Mouse (Mus musculus) CH12.LX (cell line): Measurements from ENCODE around the gene C130079G13Rik. TPM values are rescaled to one million over a fixed set of nuclear protein-coding genes. Genes with fewer than 3 reads are reported as not detected.

ENCODE experiments used
- DNase-seq: peaks from one replicate; pipeline ENCODE4 v3.0.0-alpha.2; 2013; ENCODE audit errors: extremely low read depth
- H3K27ac ChIP-seq: 2 replicates; pipeline ENCODE4 v1.5.1; 2012; ENCODE audit warnings: low read depth, mild to moderate bottlenecking, control low read depth, moderate library complexity; ENCODE audit not compliant: insufficient read depth
- H3K27me3 ChIP-seq: replicated peaks from 2 replicates; pipeline ENCODE3; 2012; ENCODE audit warnings: inconsistent platforms
- H3K36me3 ChIP-seq, 2 experiments: replicated peaks in 1 of 2; 2 replicates each; pipeline versions ENCODE3 to v1.6.1; 2012; ENCODE audit warnings: inconsistent platforms in 1 of 2, low read length in 1 of 2, mild to moderate bottlenecking in 1 of 2, mixed read lengths in 1 of 2, moderate library complexity in 1 of 2; ENCODE audit not compliant: control insufficient read depth in 1 of 2, insufficient read depth in 1 of 2
- H3K4me1 ChIP-seq, 2 experiments: 2 replicates each; pipeline ENCODE4 v1.6.1; 2012; ENCODE audit warnings: inconsistent platforms in 1 of 2, moderate library complexity in 1 of 2; ENCODE audit not compliant: insufficient read depth in 2 of 2, control insufficient read depth in 1 of 2
- H3K4me2 ChIP-seq: 2 replicates; pipeline ENCODE4 v1.6.1; 2012; ENCODE audit warnings: low read depth, mild to moderate bottlenecking, control low read depth; ENCODE audit not compliant: poor library complexity, insufficient read depth, severe bottlenecking
- H3K4me3 ChIP-seq, 3 experiments: fragments of 150-350 bp in 1 of 3; sonication (generic) in 1 of 3; replicated peaks in 1 of 3; 2 replicates each; pipeline versions ENCODE3 to v1.5.1; 2011 to 2012; ENCODE audit warnings: low read depth in 2 of 3, low read length in 2 of 3, mild to moderate bottlenecking in 2 of 3, moderate library complexity in 2 of 3, control low read depth in 1 of 3, improper control_type of control experiment in 1 of 3, inconsistent platforms in 1 of 3, mixed read lengths in 1 of 3; ENCODE audit not compliant: poor library complexity in 1 of 3
- H3K79me2 ChIP-seq: replicated peaks from 2 replicates; pipeline ENCODE4 v1.6.1; 2012; ENCODE audit warnings: mild to moderate bottlenecking, moderate library complexity; ENCODE audit not compliant: control insufficient read depth, poor library complexity, insufficient read depth, severe bottlenecking; ENCODE audit errors: extremely low read depth
- H3K9ac ChIP-seq: 2 replicates; pipeline ENCODE4 v1.6.1; 2012; ENCODE audit warnings: low read depth, mild to moderate bottlenecking, control low read depth, moderate library complexity; ENCODE audit not compliant: insufficient read depth
- H3K9me3 ChIP-seq: replicated peaks from 2 replicates; pipeline ENCODE3; 2012; ENCODE audit warnings: low read length, inconsistent platforms, mixed read lengths
- BHLHE40 ChIP-seq: IDR thresholded peaks from 2 replicates; pipeline ENCODE4 v1.6.1; 2011; ENCODE audit warnings: mild to moderate bottlenecking, low read depth, low read length, improper control_type of control experiment
- CHD1 ChIP-seq: IDR thresholded peaks from 2 replicates; pipeline ENCODE4 v1.6.1; 2012; ENCODE audit warnings: low read depth, low read length, improper control_type of control experiment, inconsistent platforms
- CHD2 ChIP-seq: IDR thresholded peaks from 2 replicates; pipeline ENCODE4 v1.6.1; 2011; ENCODE audit warnings: low read length, improper control_type of control experiment
- CTCF ChIP-seq, 2 experiments: IDR thresholded peaks in 1 of 2; conservative IDR thresholded peaks in 1 of 2; 2 replicates each; pipeline ENCODE4 v1.5.1; 2011 to 2012; ENCODE audit warnings: low read depth in 2 of 2, low read length in 2 of 2, improper control_type of control experiment in 1 of 2, inconsistent platforms in 1 of 2, mild to moderate bottlenecking in 1 of 2, moderate library complexity in 1 of 2
- E2F4 ChIP-seq: IDR thresholded peaks from 2 replicates; pipeline ENCODE4 v1.6.1; 2011; ENCODE audit warnings: low read depth, low read length, improper control_type of control experiment; ENCODE audit not compliant: insufficient replicate concordance
- ELF1 ChIP-seq: IDR thresholded peaks from 2 replicates; pipeline ENCODE4 v1.6.1; 2014; ENCODE audit warnings: low read depth, mild to moderate bottlenecking, inconsistent platforms, low read length, improper control_type of control experiment
- EP300 ChIP-seq: IDR thresholded peaks from 2 replicates; pipeline ENCODE4 v1.6.1; 2011; ENCODE audit warnings: low read length, improper control_type of control experiment
- GABPA ChIP-seq: IDR thresholded peaks from 2 replicates; pipeline ENCODE4 v1.6.1; 2012; ENCODE audit warnings: low read depth, low read length, improper control_type of control experiment, inconsistent platforms; ENCODE audit not compliant: insufficient replicate concordance
- HCFC1 ChIP-seq: IDR thresholded peaks from 2 replicates; pipeline ENCODE4 v1.6.1; 2012; ENCODE audit warnings: low read depth, mild to moderate bottlenecking, inconsistent platforms, low read length, improper control_type of control experiment
- KAT2A ChIP-seq: IDR thresholded peaks from 2 replicates; pipeline ENCODE4 v1.6.1; 2012; ENCODE audit warnings: low read length, improper control_type of control experiment, inconsistent platforms; ENCODE audit not compliant: insufficient replicate concordance
- MAFK ChIP-seq: IDR thresholded peaks from 2 replicates; pipeline ENCODE4 v1.6.1; 2011; ENCODE audit warnings: low read length, improper control_type of control experiment; ENCODE audit not compliant: insufficient replicate concordance
- MEF2A ChIP-seq: IDR thresholded peaks from 2 replicates; pipeline ENCODE4 v1.6.1; 2014; ENCODE audit warnings: low read depth, mild to moderate bottlenecking, inconsistent platforms, low read length, improper control_type of control experiment, borderline replicate concordance
- MXI1 ChIP-seq: IDR thresholded peaks from 2 replicates; pipeline ENCODE4 v1.6.1; 2011; ENCODE audit warnings: mild to moderate bottlenecking, low read depth, low read length, improper control_type of control experiment
- NELFE ChIP-seq: IDR thresholded peaks from 2 replicates; pipeline ENCODE4 v1.6.1; 2011; ENCODE audit warnings: low read depth, low read length, improper control_type of control experiment
- NRF1 ChIP-seq: IDR thresholded peaks from 2 replicates; pipeline ENCODE4 v1.6.1; 2014; ENCODE audit warnings: low read depth, mild to moderate bottlenecking, inconsistent platforms, low read length, improper control_type of control experiment, moderate library complexity
- SIN3A ChIP-seq: IDR thresholded peaks from 2 replicates; pipeline ENCODE4 v1.6.1; 2012; ENCODE audit warnings: low read length, improper control_type of control experiment, inconsistent platforms
- TBP ChIP-seq: conservative IDR thresholded peaks from 2 replicates; pipeline ENCODE4 v1.6.1; 2011; ENCODE audit warnings: low read depth, low read length, improper control_type of control experiment
- UBTF ChIP-seq: IDR thresholded peaks from 2 replicates; pipeline ENCODE4 v1.6.1; 2012; ENCODE audit warnings: low read depth, mild to moderate bottlenecking, inconsistent platforms, low read length, improper control_type of control experiment, moderate library complexity
- USF2 ChIP-seq: conservative IDR thresholded peaks from 2 replicates; pipeline ENCODE4 v1.6.1; 2011; ENCODE audit warnings: low read depth, low read length, improper control_type of control experiment
- ZC3H11A ChIP-seq: IDR thresholded peaks from 2 replicates; pipeline ENCODE4 v1.6.1; 2012; ENCODE audit warnings: low read depth, mild to moderate bottlenecking, inconsistent platforms, low read length, improper control_type of control experiment
- ZKSCAN1 ChIP-seq: IDR thresholded peaks from 2 replicates; pipeline ENCODE4 v1.6.1; 2012; ENCODE audit warnings: low read depth, inconsistent platforms, low read length, improper control_type of control experiment, borderline replicate concordance
- ZMIZ1 ChIP-seq: IDR thresholded peaks from 2 replicates; pipeline ENCODE4 v1.6.1; 2012; ENCODE audit warnings: low read depth, mild to moderate bottlenecking, inconsistent platforms, low read length, improper control_type of control experiment
- ZNF384 ChIP-seq: IDR thresholded peaks from 2 replicates; pipeline ENCODE4 v1.6.1; 2012; ENCODE audit warnings: low read depth, low read length, improper control_type of control experiment, inconsistent platforms
- dilution Hi-C: fragments of 300-500 bp; cut with MboI; formaldehyde crosslinking; loops from 2 replicates; pipeline ENCODE4 v1.14.3; 2020; ENCODE audit warnings: low sequenced_read_pairs; ENCODE audit not compliant: extremely low pct_unique_long_range_greater_than_20kb, extremely low pct_ligation_motif_present
- in situ Hi-C: fragments of 300-500 bp; cut with MboI; formaldehyde crosslinking; loops from 3 replicates; pipeline ENCODE4 v1.14.3; 2019; ENCODE audit warnings: low sequenced_read_pairs, low pct_ligation_motif_present, low pct_unique_long_range_greater_than_20kb, mixed read lengths
- polyA plus RNA-seq: library from polyadenylated mRNA; unstranded; fragments of >175 nt; gene quantifications from 2 replicates; pipeline ENCODE4 v1.2.1, GENCODE M21; 2012; ENCODE audit warnings: low read depth; ENCODE audit not compliant: insufficient read length
- total RNA-seq, 2 experiments: library from RNA; depleted of rRNA; stranded (reverse); fragments of 300-350 nt in 1 of 2; fragments of >200 nt in 1 of 2; gene quantifications; 2 replicates each; pipeline ENCODE4 v1.2.3; 2012 to 2014

Gene C130079G13Rik
- total and polyA plus RNA-seq, 3 experiments: not detected

DNA sequence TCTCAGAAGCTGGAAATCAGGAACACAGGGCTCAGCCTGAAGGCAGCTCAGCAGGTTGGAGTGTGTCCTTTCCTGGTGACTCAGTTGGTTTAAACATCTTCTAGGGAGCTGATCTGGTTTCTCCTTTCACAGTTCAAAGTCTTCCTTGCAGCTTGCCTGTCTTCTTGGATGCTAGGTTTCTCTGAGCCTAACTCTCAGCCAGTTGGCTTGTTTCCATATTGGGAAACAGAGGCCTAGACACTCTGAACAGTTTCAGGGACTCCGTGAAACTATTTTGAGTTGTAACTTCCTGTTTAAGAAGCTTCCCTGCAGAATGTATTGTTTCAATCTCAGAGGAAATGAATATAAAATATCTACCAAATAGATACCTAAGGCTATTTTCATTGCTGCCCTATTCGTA lies 31.7 kb upstream of the C130079G13Rik start:
- no peaks in the 10 kb centered on the region for H3K79me2 ChIP-seq
- no peaks in the 10 kb centered on the region for H3K36me3 ChIP-seq
- H3K9ac ChIP-seq: no peak overlapping the region
- TF ChIP-seq HCFC1 (no peak), EP300 (no peak), MEF2A (no peak), MXI1 (no peak), KAT2A (no peak), CTCF (conservative IDR thresholded peaks at IDR 0.05 in 1 of 2, IDR thresholded peaks at IDR 0.05 in 1 of 2; ENCODE audit: low read depth in 2 of 2, low read length in 2 of 2) (no peak)
- TF ChIP-seq, all 38 proteins: peak for 0
- no peaks in the 10 kb centered on the region for H3K9me3 ChIP-seq
- H3K4me2 ChIP-seq: no peak overlapping the region
- dilution Hi-C loops (no loop called here), in situ Hi-C loops (no loop called here)
- no peak overlapping the region for H3K4me3 ChIP-seq
- H3K27ac ChIP-seq: no peak overlapping the region
- peaks cover 0 to 3% of the 10 kb centered on the region in 2 experiments; a peak in 1 of 4 replicates for H3K4me1 ChIP-seq
- no peaks in the 10 kb centered on the region for H3K27me3 ChIP-seq
- no peak for DNase-seq

DNA sequence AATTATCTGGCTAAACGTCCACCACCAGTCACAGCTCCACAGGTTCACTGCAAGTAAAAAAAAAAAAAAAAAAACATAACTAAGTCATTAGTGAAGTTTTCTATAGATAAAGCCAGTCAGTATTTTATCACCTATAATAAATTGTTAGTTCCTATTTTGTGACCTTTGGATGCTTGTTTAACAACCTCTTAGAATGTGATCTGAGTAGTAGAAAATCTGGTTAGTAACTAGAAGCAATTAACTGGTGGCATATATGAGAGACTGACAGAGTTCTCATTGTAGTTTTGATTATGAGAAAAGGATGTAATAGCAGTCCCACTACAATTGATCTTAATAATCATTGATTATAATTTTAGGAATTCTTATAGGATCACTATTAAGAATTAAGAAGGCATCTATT lies 9.6 kb downstream of the C130079G13Rik start:
- H3K9me3 ChIP-seq: no peaks in the 10 kb centered on the region
- no peaks in the 10 kb centered on the region for H3K79me2 ChIP-seq
- no peak overlapping the region for H3K4me2 ChIP-seq
- H3K4me3 ChIP-seq: no peak overlapping the region
- in situ Hi-C loops: no loop called here
- no peak for DNase-seq
- no peaks in the 10 kb centered on the region for H3K36me3 ChIP-seq
- no peak overlapping the region for H3K27ac ChIP-seq
- dilution Hi-C loops: no loop called here
- H3K27me3 ChIP-seq: no peaks in the 10 kb centered on the region
- H3K9ac ChIP-seq: no peak overlapping the region
- TF ChIP-seq ELF1 (no peak), ZNF384 (no peak), KAT2A (no peak), SIN3A (no peak)
- no peaks in the 10 kb centered on the region for H3K4me1 ChIP-seq

DNA sequence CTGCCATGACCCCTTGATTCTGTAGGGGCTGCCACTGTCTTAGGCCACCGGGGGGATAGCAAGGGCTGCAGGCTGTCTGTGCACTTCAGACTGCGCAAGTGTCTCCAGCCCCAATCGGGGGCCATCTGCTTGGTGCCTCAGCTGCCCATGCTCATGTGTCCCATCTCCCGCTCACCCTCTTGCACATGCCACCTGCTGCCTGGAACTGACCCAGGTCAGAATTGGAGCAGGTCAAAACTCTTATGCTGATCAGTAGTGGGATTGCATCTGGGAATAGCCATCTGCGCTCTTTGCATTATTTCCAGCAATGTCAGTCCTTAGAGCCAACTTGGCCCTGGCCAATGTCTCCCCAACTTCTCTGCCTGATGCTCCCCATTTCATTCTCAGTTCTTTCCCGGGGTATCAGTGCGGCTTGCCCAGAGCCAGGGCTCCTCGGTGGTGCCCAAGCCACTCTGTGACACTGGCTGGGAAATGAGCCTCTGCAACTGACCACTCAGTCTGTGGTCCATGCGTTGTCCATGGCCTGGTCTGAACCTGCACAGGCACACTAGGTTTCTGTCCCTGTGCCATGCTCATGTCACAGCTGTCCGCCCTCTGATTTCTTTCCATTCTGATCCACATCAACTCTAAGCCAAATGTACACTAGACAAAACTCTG lies 22.4 kb downstream of the C130079G13Rik start:
- H3K4me2 ChIP-seq: no peak overlapping the region
- no peak overlapping the region for H3K4me3 ChIP-seq
- no peaks in the 10 kb centered on the region for H3K27me3 ChIP-seq
- H3K9ac ChIP-seq: no peak overlapping the region
- no peak overlapping the region for H3K27ac ChIP-seq
- no peaks in the 10 kb centered on the region for H3K36me3 ChIP-seq
- dilution Hi-C loops: no loop called here
- no peak for DNase-seq
- no peaks in the 10 kb centered on the region for H3K79me2 ChIP-seq
- H3K9me3 ChIP-seq: no peaks in the 10 kb centered on the region
- in situ Hi-C loops: no loop called here
- TF ChIP-seq BHLHE40 (no peak), TBP (no peak), ZC3H11A (no peak), GABPA (no peak), CHD2 (no peak), MXI1 (no peak), USF2 (no peak), KAT2A (no peak), CHD1 (no peak), NRF1 (no peak), ZMIZ1 (no peak), MAFK (no peak), E2F4 (no peak), NELFE (no peak), UBTF (no peak), ZKSCAN1 (no peak)
- no peaks in the 10 kb centered on the region for H3K4me1 ChIP-seq
